Mouse (Mus musculus): ENCODE measurements around the gene Olfr1259. TPM values are rescaled to one million over a fixed set of nuclear protein-coding genes. Genes with fewer than 3 reads are reported as not detected.
"Not testable (repeated sequence)": the region's sequence is repeated elsewhere in the genome, so short reads cannot be mapped to it uniquely, and the experiment has no call there.

Olfr1259 gene
- not detected in 2 replicates for polyA plus RNA-seq (2015; fragmentation: Nextera tagmentation; extraction: Ambion mirVana)

DNA sequence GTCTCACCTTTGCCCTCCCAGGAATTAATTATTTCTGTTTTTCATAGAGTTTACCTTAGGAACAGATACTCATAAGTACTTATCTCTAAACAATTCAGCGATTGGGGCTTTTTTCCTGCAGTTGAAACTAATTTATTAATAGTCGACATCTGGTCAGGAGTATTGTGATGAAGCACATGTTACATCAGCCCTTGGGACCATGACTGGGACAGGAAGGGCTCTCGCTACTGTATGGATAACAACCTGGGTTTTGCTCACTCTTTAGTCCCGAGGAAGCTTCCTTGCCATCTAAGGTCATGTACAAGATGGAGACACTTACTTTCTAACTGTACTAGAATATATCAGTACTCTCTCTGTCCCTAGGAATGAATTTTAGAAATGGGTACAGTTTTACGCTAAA is at the start of gene Olfr1259:
Olfr1259 (minus strand) TSS at position 101 of the 400 bp plus-strand sequence.
- Histone ChIP-seq H3K9me3 (ENCODE audit: control insufficient read depth, low read length) (no peaks in the 10 kb centered on the region), H3K27ac (ENCODE audit: low read length) (no peak within 1 kb of the TSS), H3K9ac (ENCODE audit: low read length) (no peak within 1 kb of the TSS), H3K27me3 (ENCODE audit: control insufficient read depth, insufficient read depth, low read depth, low read length) (no peaks in the 10 kb centered on the region), H3K4me1 (replicated peaks; ENCODE audit: control insufficient read depth, insufficient read depth, low read length) (no peaks in the 10 kb centered on the region), H3K4me2 (ENCODE audit: low read depth, low read length) (no peak within 1 kb of the TSS), H3K4me3 (ENCODE audit: low read length) (no peak within 1 kb of the TSS), H3K36me3 (ENCODE audit: control insufficient read depth, insufficient read depth, low read length) (no peaks in the 10 kb centered on the region)
- WGBS = 74% methylated on average over 5 of the region's 5 CpGs
- ATAC-seq (ENCODE audit: low read depth) = no peak

GRCm38 (mm10) chr2:89990921-89991320 is 42.5 kb upstream of the Olfr1259 start, which contains the start of gene Olfr1261:
Olfr1261 (plus strand) TSS chr2:89991221.
- no peak within 1 kb of the TSS for H3K27ac ChIP-seq (ENCODE audit: low read length)
- no peak within 1 kb of the TSS for H3K9ac ChIP-seq (ENCODE audit: low read length)
- no peak within 1 kb of the TSS for H3K4me3 ChIP-seq (ENCODE audit: low read length)
- no peak within 1 kb of the TSS for H3K4me2 ChIP-seq (ENCODE audit: low read depth, low read length)
- H3K9me3 ChIP-seq (ENCODE audit: control insufficient read depth, low read length) = no peaks in the 10 kb centered on the region
- H3K4me1 ChIP-seq (replicated peaks; ENCODE audit: control insufficient read depth, insufficient read depth, low read length) = no peaks in the 10 kb centered on the region
- no peak for ATAC-seq (ENCODE audit: low read depth)
- H3K36me3 ChIP-seq (ENCODE audit: control insufficient read depth, insufficient read depth, low read length) = no peaks in the 10 kb centered on the region
- no peaks in the 10 kb centered on the region for H3K27me3 ChIP-seq (ENCODE audit: control insufficient read depth, insufficient read depth, low read depth, low read length)

DNA sequence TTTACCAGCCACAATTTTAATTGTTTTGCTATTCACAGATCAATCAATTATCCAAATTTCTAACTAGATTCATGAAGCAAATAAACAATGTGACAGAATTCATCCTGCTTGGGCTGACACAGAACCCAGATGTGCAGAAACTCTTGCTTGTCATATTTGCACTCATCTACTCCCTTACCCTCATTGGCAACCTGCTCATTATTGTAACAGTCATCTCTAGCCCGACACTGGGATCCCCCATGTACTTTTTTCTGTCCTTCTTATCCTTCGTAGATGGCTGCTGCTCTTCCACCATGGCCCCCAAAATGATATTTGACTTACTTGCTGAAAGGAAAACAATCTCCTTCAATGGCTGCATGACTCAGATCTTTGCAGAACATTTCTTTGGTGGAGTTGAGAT is 29.2 kb upstream of the Olfr1259 start:
- Histone ChIP-seq H3K27me3 (ENCODE audit: control insufficient read depth, insufficient read depth, low read depth, low read length) (no peaks in the 10 kb centered on the region), H3K4me3 (ENCODE audit: low read length) (no peak overlapping the region), H3K9ac (ENCODE audit: low read length) (no peak overlapping the region), H3K4me2 (ENCODE audit: low read depth, low read length) (no peak overlapping the region), H3K9me3 (ENCODE audit: control insufficient read depth, low read length) (no peaks in the 10 kb centered on the region), H3K4me1 (replicated peaks; ENCODE audit: control insufficient read depth, insufficient read depth, low read length) (no peaks in the 10 kb centered on the region), H3K27ac (ENCODE audit: low read length) (no peak overlapping the region), H3K36me3 (ENCODE audit: control insufficient read depth, insufficient read depth, low read length) (no peaks in the 10 kb centered on the region)
- 63% methylated on average over 2 of the region's 2 CpGs for WGBS
- ATAC-seq (ENCODE audit: low read depth) = no peak

GRCm38 (mm10) chr2:89974184-89974583 is 25.7 kb upstream of the Olfr1259 start, which contains the start of gene Olfr1260:
Olfr1260 (plus strand) TSS chr2:89974340.
- Histone ChIP-seq H3K36me3 (ENCODE audit: control insufficient read depth, insufficient read depth, low read length) (no peaks in the 10 kb centered on the region), H3K9me3 (ENCODE audit: control insufficient read depth, low read length) (no peaks in the 10 kb centered on the region), H3K27me3 (ENCODE audit: control insufficient read depth, insufficient read depth, low read depth, low read length) (no peaks in the 10 kb centered on the region), H3K4me2 (ENCODE audit: low read depth, low read length) (no peak within 1 kb of the TSS), H3K4me3 (ENCODE audit: low read length) (no peak within 1 kb of the TSS), H3K4me1 (replicated peaks; ENCODE audit: control insufficient read depth, insufficient read depth, low read length) (no peaks in the 10 kb centered on the region), H3K27ac (ENCODE audit: low read length) (no peak within 1 kb of the TSS), H3K9ac (ENCODE audit: low read length) (no peak within 1 kb of the TSS)
- WGBS = 41% methylated on average over 2 of the region's 2 CpGs
- no peak for ATAC-seq (ENCODE audit: low read depth)

- H3K4me1 ChIP-seq (replicated peaks; ENCODE audit: control insufficient read depth, insufficient read depth, low read length) = no peaks in the 10 kb centered on the region
- no peak within 1 kb of the TSS for H3K4me2 ChIP-seq (ENCODE audit: low read depth, low read length)
- no peaks in the 10 kb centered on the region for H3K9me3 ChIP-seq (ENCODE audit: control insufficient read depth, low read length)
- no peak for ATAC-seq (ENCODE audit: low read depth)
- no peak within 1 kb of the TSS for H3K4me3 ChIP-seq (ENCODE audit: low read length)
- no peak within 1 kb of the TSS for H3K27ac ChIP-seq (ENCODE audit: low read length)
- H3K27me3 ChIP-seq (ENCODE audit: control insufficient read depth, insufficient read depth, low read depth, low read length) = no peaks in the 10 kb centered on the region
- H3K36me3 ChIP-seq (ENCODE audit: control insufficient read depth, insufficient read depth, low read length) = no peaks in the 10 kb centered on the region
- H3K9ac ChIP-seq (ENCODE audit: low read length) = no peak within 1 kb of the TSS
These were observed 21.5 kb downstream of the Olfr1259 start, which contains the start of gene Olfr1258 for GRCm38 (mm10) chr2:89927009-89927408. Olfr1258 (plus strand) TSS chr2:89927309.

DNA sequence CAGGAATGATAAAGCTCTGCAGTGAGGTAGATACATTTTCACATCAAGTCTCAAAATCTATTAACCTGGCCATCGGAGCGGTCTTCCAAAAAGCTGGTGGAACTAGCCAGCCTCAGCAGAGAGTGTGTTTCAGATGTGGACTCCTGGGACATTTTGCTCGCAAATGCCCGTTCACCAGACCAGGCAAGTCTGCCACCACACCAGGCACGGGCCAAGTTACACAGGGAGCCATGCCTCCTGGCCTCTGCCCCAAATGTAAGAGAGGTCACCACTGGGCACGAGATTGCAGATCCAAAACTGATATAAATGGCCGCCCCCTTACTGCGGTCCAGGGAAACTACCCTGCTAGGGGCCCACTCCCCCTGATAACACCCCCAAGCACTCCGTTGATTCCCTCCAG is 35.8 kb downstream of the Olfr1259 start:
- H3K4me3 ChIP-seq (ENCODE audit: low read length); H3K27ac ChIP-seq (ENCODE audit: low read length); ATAC-seq (ENCODE audit: low read depth); H3K9me3 ChIP-seq (ENCODE audit: control insufficient read depth, low read length); H3K4me1 ChIP-seq (replicated peaks; ENCODE audit: control insufficient read depth, insufficient read depth, low read length); H3K4me2 ChIP-seq (ENCODE audit: low read depth, low read length); H3K9ac ChIP-seq (ENCODE audit: low read length); H3K27me3 ChIP-seq (ENCODE audit: control insufficient read depth, insufficient read depth, low read depth, low read length); H3K36me3 ChIP-seq (ENCODE audit: control insufficient read depth, insufficient read depth, low read length): not testable (repeated sequence)
- 84% methylated on average over 9 of the region's 9 CpGs for WGBS

Other genes with a start within 250 kb of the Olfr1259 start
- not detected in 2 replicates for gene Olfr1252, start 223.7 kb downstream of the Olfr1259 start, polyA plus RNA-seq (2015; fragmentation: Nextera tagmentation; extraction: Ambion mirVana)
- gene Olfr1253, start 191.6 kb downstream of the Olfr1259 start, polyA plus RNA-seq (2015; fragmentation: Nextera tagmentation; extraction: Ambion mirVana) = not detected in 2 replicates
- gene Olfr1254, start 155.0 kb downstream of the Olfr1259 start, polyA plus RNA-seq (2015; fragmentation: Nextera tagmentation; extraction: Ambion mirVana) = not detected in 2 replicates
- gene Olfr1255, start 136.6 kb downstream of the Olfr1259 start, polyA plus RNA-seq (2015; fragmentation: Nextera tagmentation; extraction: Ambion mirVana) = not detected in 2 replicates
- not detected in 2 replicates for gene Olfr1256, start 107.1 kb downstream of the Olfr1259 start, polyA plus RNA-seq (2015; fragmentation: Nextera tagmentation; extraction: Ambion mirVana)
- gene Olfr48, start 100.5 kb downstream of the Olfr1259 start, polyA plus RNA-seq (2015; fragmentation: Nextera tagmentation; extraction: Ambion mirVana) = not detected in 2 replicates
- not detected in 2 replicates for gene Olfr1257, start 70.2 kb downstream of the Olfr1259 start, polyA plus RNA-seq (2015; fragmentation: Nextera tagmentation; extraction: Ambion mirVana)
- gene Olfr1258, start 21.4 kb downstream of the Olfr1259 start, polyA plus RNA-seq (2015; fragmentation: Nextera tagmentation; extraction: Ambion mirVana) = not detected in 2 replicates
- gene Olfr1260, start 25.7 kb upstream of the Olfr1259 start, polyA plus RNA-seq (2015; fragmentation: Nextera tagmentation; extraction: Ambion mirVana) = not detected in 2 replicates
- not detected in 2 replicates for gene Olfr1261, start 42.6 kb upstream of the Olfr1259 start, polyA plus RNA-seq (2015; fragmentation: Nextera tagmentation; extraction: Ambion mirVana)
- not detected in 2 replicates for gene Olfr1262, start 51.5 kb upstream of the Olfr1259 start, polyA plus RNA-seq (2015; fragmentation: Nextera tagmentation; extraction: Ambion mirVana)
- not detected in 2 replicates for gene Olfr1263, start 63.5 kb upstream of the Olfr1259 start, polyA plus RNA-seq (2015; fragmentation: Nextera tagmentation; extraction: Ambion mirVana)
- not detected in 2 replicates for gene Olfr1264, start 76.9 kb upstream of the Olfr1259 start, polyA plus RNA-seq (2015; fragmentation: Nextera tagmentation; extraction: Ambion mirVana)
- gene Olfr1265, start 86.7 kb upstream of the Olfr1259 start, polyA plus RNA-seq (2015; fragmentation: Nextera tagmentation; extraction: Ambion mirVana) = not detected in 2 replicates
- gene Olfr140, start 114.9 kb upstream of the Olfr1259 start, polyA plus RNA-seq (2015; fragmentation: Nextera tagmentation; extraction: Ambion mirVana) = not detected in 2 replicates
- gene Olfr1269, start 172.7 kb upstream of the Olfr1259 start, polyA plus RNA-seq (2015; fragmentation: Nextera tagmentation; extraction: Ambion mirVana) = not detected in 2 replicates
- not detected in 2 replicates for gene Olfr32, start 193.6 kb upstream of the Olfr1259 start, polyA plus RNA-seq (2015; fragmentation: Nextera tagmentation; extraction: Ambion mirVana)
- not detected in 2 replicates for gene Olfr1270, start 204.4 kb upstream of the Olfr1259 start, polyA plus RNA-seq (2015; fragmentation: Nextera tagmentation; extraction: Ambion mirVana)

All from lung, embryonic 16.5 days (tissue).